Mouse (Mus musculus): ENCODE data around the gene Vps13d. TPM values are rescaled to one million over a fixed set of nuclear protein-coding genes. Genes with fewer than 3 reads are reported as not detected.

Vps13d gene
- polyA plus RNA-seq (2012; ENCODE audit: insufficient read depth, insufficient read length, low replicate concordance, missing spikeins) = 71.8 TPM in 1 of 2 replicates, not detected in the other

- peak within 1 kb of the TSS; percentile 66; the same call in 1 of the 2 replicates for H3K27ac ChIP-seq (ENCODE audit: insufficient read depth, low read depth, low read length)
- under 1% methylated on average over 53 of the region's 53 CpGs for WGBS
- peaks cover 3% of the 10 kb centered on the region; the same call in 1 of the 2 replicates for H3K4me1 ChIP-seq (ENCODE audit: control insufficient read depth, insufficient read depth, low read length)
- TF ChIP-seq CTCF (IDR thresholded peaks at IDR 0.05; ENCODE audit: insufficient read depth, low read depth, low read length) (peak; percentile 98), POLR2A (IDR thresholded peaks at IDR 0.05; ENCODE audit: insufficient read depth, low read depth, low read length) (peak; percentile 66)
- peak within 1 kb of the TSS; percentile 87 for H3K4me3 ChIP-seq (ENCODE audit: insufficient read depth, low read depth, low read length)
These were observed at the start of gene Vps13d for GRCm38 (mm10) chr4:145194559-145195162. Vps13d (minus strand) TSS chr4:145195005.

- WGBS = 58% methylated on average over 1 of the region's 1 CpGs
- TF ChIP-seq POLR2A (IDR thresholded peaks at IDR 0.05; ENCODE audit: insufficient read depth, low read depth, low read length) = no peak
- TF ChIP-seq CTCF (IDR thresholded peaks at IDR 0.05; ENCODE audit: insufficient read depth, low read depth, low read length) = no peak
- H3K4me1 ChIP-seq (ENCODE audit: control insufficient read depth, insufficient read depth, low read length) = peaks cover 15% of the 10 kb centered on the region
- H3K27ac ChIP-seq (ENCODE audit: insufficient read depth, low read depth, low read length) = no peak overlapping the region
- no peak overlapping the region for H3K4me3 ChIP-seq (ENCODE audit: insufficient read depth, low read depth, low read length)
These were observed 48.0 kb upstream of the Vps13d start for GRCm38 (mm10) chr4:145242719-145243350.

- no peak overlapping the region for H3K27ac ChIP-seq (ENCODE audit: insufficient read depth, low read depth, low read length)
- peaks cover 9% of the 10 kb centered on the region for H3K4me1 ChIP-seq (ENCODE audit: control insufficient read depth, insufficient read depth, low read length)
- no peak overlapping the region for H3K4me3 ChIP-seq (ENCODE audit: insufficient read depth, low read depth, low read length)
- no peak for TF ChIP-seq POLR2A (IDR thresholded peaks at IDR 0.05; ENCODE audit: insufficient read depth, low read depth, low read length)
- no peak for TF ChIP-seq CTCF (IDR thresholded peaks at IDR 0.05; ENCODE audit: insufficient read depth, low read depth, low read length)
- 85% methylated on average over 4 of the region's 4 CpGs for WGBS
These were observed 46.0 kb upstream of the Vps13d start for GRCm38 (mm10) chr4:145240723-145241231.

- TF ChIP-seq CTCF (IDR thresholded peaks at IDR 0.05; ENCODE audit: insufficient read depth, low read depth, low read length) (no peak), POLR2A (IDR thresholded peaks at IDR 0.05; ENCODE audit: insufficient read depth, low read depth, low read length) (no peak)
- 19% methylated on average over 4 of the region's 4 CpGs for WGBS
These were observed 44.4 kb upstream of the Vps13d start for GRCm38 (mm10) chr4:145239049-145239830.

DNA sequence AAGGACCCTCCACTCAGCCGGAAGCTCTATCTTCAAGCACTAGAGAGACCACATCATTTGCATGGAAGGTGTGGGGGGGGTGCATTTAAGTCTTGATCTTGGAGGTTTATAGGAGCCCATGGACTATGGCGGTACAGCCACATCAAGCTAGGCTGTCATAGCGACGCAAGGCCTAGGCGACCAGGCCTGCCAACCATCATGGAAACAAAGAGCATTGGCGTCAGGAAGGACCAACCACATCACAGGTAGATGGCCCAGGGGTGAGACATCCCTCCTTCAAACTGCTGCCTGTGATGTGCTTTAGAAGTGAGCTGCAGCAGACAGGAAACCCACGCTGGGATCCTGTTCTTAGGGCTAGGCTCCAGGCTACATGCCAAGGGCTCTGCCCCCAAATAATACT, 41.2 kb upstream of the Vps13d start:
- TF ChIP-seq CTCF (IDR thresholded peaks at IDR 0.05; ENCODE audit: insufficient read depth, low read depth, low read length) = no peak
- no peak for TF ChIP-seq POLR2A (IDR thresholded peaks at IDR 0.05; ENCODE audit: insufficient read depth, low read depth, low read length)
- 81% methylated on average over 7 of the region's 7 CpGs for WGBS
- Histone ChIP-seq H3K4me1 (ENCODE audit: control insufficient read depth, insufficient read depth, low read length) (peaks cover 9% of the 10 kb centered on the region), H3K27ac (ENCODE audit: insufficient read depth, low read depth, low read length) (no peak overlapping the region), H3K4me3 (ENCODE audit: insufficient read depth, low read depth, low read length) (no peak overlapping the region)

More at GRCm38 (mm10) chr4:145239049-145239830, 44.4 kb upstream of the Vps13d start:
- Histone ChIP-seq H3K27ac (ENCODE audit: insufficient read depth, low read depth, low read length) (no peak overlapping the region), H3K4me3 (ENCODE audit: insufficient read depth, low read depth, low read length) (no peak overlapping the region), H3K4me1 (ENCODE audit: control insufficient read depth, insufficient read depth, low read length) (peaks cover 9% of the 10 kb centered on the region)

DNA sequence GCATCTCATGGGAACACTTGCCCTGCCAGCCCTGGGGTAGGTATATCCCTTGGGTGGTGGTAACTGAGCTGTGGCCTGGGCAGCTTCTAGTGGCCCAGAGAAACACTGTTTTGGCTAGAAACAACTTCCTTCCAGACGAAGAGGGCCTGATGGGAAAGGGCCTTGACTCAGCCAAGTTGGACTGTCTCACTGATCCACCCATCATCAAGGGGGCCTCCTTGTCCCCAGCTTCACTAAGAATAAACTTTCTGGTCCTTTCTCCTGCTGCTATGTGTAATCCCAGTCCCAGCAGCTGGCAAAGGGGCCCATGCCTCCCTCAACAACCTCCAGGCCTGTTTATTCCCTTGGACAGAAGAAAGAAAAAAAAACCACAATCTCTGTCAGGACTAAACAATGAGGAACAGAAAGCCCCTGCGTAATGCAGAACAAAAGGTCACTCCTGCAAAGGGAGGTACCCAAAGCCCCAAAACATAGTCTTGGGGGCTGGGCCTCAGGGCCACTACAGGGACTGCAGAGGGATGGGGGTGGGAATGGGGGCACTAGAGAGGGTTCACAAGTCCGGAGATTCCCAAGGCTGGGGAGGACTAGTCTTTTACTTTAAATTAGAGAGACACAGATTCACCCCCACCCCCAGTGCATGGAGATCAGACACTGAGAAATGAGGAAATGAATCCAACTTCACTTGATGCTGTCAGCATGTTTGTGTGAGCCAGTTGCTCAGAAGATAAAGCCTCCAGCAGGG, 38.9 kb upstream of the Vps13d start:
- TF ChIP-seq POLR2A (IDR thresholded peaks at IDR 0.05; ENCODE audit: insufficient read depth, low read depth, low read length) (no peak), CTCF (IDR thresholded peaks at IDR 0.05; ENCODE audit: insufficient read depth, low read depth, low read length) (no peak)
- no peak overlapping the region for H3K27ac ChIP-seq (ENCODE audit: insufficient read depth, low read depth, low read length)

DNA sequence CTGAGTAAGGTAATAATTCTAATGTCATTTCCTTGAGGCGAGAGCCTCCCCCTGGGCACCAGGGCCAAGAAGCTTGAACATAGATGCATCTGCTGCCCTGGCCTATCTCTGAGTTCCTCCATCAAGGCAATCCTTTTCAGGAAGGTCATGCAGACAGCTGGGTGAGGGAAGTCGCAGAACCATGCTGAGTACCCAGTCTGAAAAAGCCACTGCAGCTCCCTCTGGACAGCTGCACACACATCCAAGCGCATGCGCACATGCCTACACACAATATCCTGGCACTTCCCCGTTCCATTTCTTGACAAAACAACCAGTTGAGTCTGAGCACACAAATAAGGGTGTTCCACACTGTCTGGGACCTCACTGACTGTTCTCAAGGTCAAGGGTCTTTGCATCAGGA, 36.9 kb upstream of the Vps13d start:
- 85% methylated on average over 5 of the region's 5 CpGs for whole genome bisulfite sequencing
- no peak overlapping the region for H3K4me3 ChIP-seq (ENCODE audit: insufficient read depth, low read depth, low read length)
- H3K27ac ChIP-seq (ENCODE audit: insufficient read depth, low read depth, low read length) = no peak overlapping the region
- no peaks in the 10 kb centered on the region for H3K4me1 ChIP-seq (ENCODE audit: control insufficient read depth, insufficient read depth, low read length)
- TF ChIP-seq CTCF (IDR thresholded peaks at IDR 0.05; ENCODE audit: insufficient read depth, low read depth, low read length) = no peak
- TF ChIP-seq POLR2A (IDR thresholded peaks at IDR 0.05; ENCODE audit: insufficient read depth, low read depth, low read length) = no peak

More for the DNA sequence above, 38.9 kb upstream of the Vps13d start:
- no peaks in the 10 kb centered on the region for H3K4me1 ChIP-seq (ENCODE audit: control insufficient read depth, insufficient read depth, low read length)
- WGBS = 39% methylated on average over 3 of the region's 3 CpGs
- H3K4me3 ChIP-seq (ENCODE audit: insufficient read depth, low read depth, low read length) = no peak overlapping the region

DNA sequence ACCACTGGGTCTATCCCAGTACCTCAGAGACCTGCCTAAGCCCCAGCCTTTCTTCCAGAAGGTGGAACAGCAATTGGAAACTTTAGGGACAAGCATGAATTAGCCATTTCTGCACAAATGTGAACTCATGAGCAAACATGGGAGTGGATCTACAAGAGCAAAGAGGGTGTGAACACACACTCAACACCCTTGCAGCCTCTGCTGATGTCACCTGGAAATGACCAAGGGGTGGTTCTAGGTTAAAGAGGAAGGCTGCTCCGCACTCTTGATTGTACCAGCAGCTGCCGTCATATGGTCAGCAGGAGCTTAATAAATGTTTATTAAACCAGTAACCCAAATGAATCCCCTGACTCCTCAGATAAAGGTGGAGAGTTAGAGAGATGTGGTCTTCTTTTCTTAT, 35.8 kb upstream of the Vps13d start:
- Histone ChIP-seq H3K27ac (ENCODE audit: insufficient read depth, low read depth, low read length) (no peak overlapping the region), H3K4me3 (ENCODE audit: insufficient read depth, low read depth, low read length) (no peak overlapping the region), H3K4me1 (ENCODE audit: control insufficient read depth, insufficient read depth, low read length) (no peaks in the 10 kb centered on the region)
- no peak for TF ChIP-seq POLR2A (IDR thresholded peaks at IDR 0.05; ENCODE audit: insufficient read depth, low read depth, low read length)
- no peak for TF ChIP-seq CTCF (IDR thresholded peaks at IDR 0.05; ENCODE audit: insufficient read depth, low read depth, low read length)
- WGBS = 91% methylated on average over 2 of the region's 2 CpGs
